Mouse (Mus musculus) layer of hippocampus, adult 9-10 months (tissue): ENCODE measurements around the gene Hscb.
"Not testable (repeated sequence)": the region's sequence is repeated elsewhere in the genome, so short reads cannot be mapped to it uniquely, and the experiment has no call there.

Experiments
- DNase-seq: peaks from one replicate; pipeline ENCODE4 v3.0.0; 2022; ENCODE audit warnings: low spot score

Hscb gene

GRCm38 (mm10) chr5:110839678-110840365 is at the start of gene Hscb, which contains the start of gene Chek2:
Hscb (minus strand) TSS chr5:110839777.
Chek2 (plus strand) TSS chr5:110839979.
- DNase-seq: peak; percentile 97

- no peak for DNase-seq
Measured at GRCm38 (mm10) chr5:110888596-110888995, 49.0 kb upstream of the Hscb start.

GRCm38 (mm10) chr5:110879584-110880374 is 40.2 kb upstream of the Hscb start, which contains the start of gene Ttc28:
Ttc28 (plus strand) TSS chr5:110879803.
- peak; percentile 65 for DNase-seq

- no peak for DNase-seq
Measured at GRCm38 (mm10) chr5:110879042-110879441, 39.5 kb upstream of the Hscb start.

GRCm38 (mm10) chr5:110878526-110878925 is 38.9 kb upstream of the Hscb start:
- DNase-seq: not testable (repeated sequence)

- no peak for DNase-seq
Measured at GRCm38 (mm10) chr5:110877666-110878505, 38.3 kb upstream of the Hscb start.

GRCm38 (mm10) chr5:110875286-110875685 is 35.7 kb upstream of the Hscb start:
- DNase-seq: no peak

- no peak for DNase-seq
Measured at GRCm38 (mm10) chr5:110874711-110875110, 35.1 kb upstream of the Hscb start.

- DNase-seq: no peak
Measured at GRCm38 (mm10) chr5:110873160-110873559, 33.6 kb upstream of the Hscb start.

- no peak for DNase-seq
Measured at GRCm38 (mm10) chr5:110869242-110869669, 29.7 kb upstream of the Hscb start.

GRCm38 (mm10) chr5:110868460-110868859 is 28.9 kb upstream of the Hscb start:
- DNase-seq: no peak

GRCm38 (mm10) chr5:110860445-110860844 is 20.9 kb upstream of the Hscb start:
- no peak for DNase-seq

GRCm38 (mm10) chr5:110859013-110859650 is 19.6 kb upstream of the Hscb start:
- DNase-seq: no peak

- no peak for DNase-seq
Measured at GRCm38 (mm10) chr5:110857091-110857490, 17.5 kb upstream of the Hscb start.

- no peak for DNase-seq
Measured at GRCm38 (mm10) chr5:110852990-110853389, 13.4 kb upstream of the Hscb start.

- no peak for DNase-seq
Measured at GRCm38 (mm10) chr5:110841046-110841862, 1.7 kb upstream of the Hscb start.

GRCm38 (mm10) chr5:110840465-110840864 is 888 bp upstream of the Hscb start:
- DNase-seq: peak; percentile 35

- DNase-seq: no peak
Measured at GRCm38 (mm10) chr5:110839038-110839677, 419 bp downstream of the Hscb start.

- not testable (repeated sequence) for DNase-seq
Measured at GRCm38 (mm10) chr5:110838016-110838415, 1.6 kb downstream of the Hscb start.

- no peak for DNase-seq
Measured at GRCm38 (mm10) chr5:110835959-110836358, 3.6 kb downstream of the Hscb start.
